Mouse (Mus musculus): ENCODE measurements at regions not wholly inside any gene's neighbourhood (a gene's known extent, or its start where the extent isn't known, plus 50 kb on each side); places are given as distances from the start of the nearest gene placed in this dataset.

- no peak for DNase-seq (ENCODE audit: low read depth, low spot score)
Observed at GRCm38 (mm10) chr7:136232177-136232576, 516.0 kb upstream of the Mki67 start.

- DNase-seq (ENCODE audit: low read depth, low spot score): no peak
Observed at GRCm38 (mm10) chr7:136235563-136235962, 519.4 kb upstream of the Mki67 start.

- DNase-seq (ENCODE audit: low read depth, low spot score): no peak
Observed at GRCm38 (mm10) chr7:136236391-136236790, 520.2 kb upstream of the Mki67 start.

- DNase-seq (ENCODE audit: low read depth, low spot score): no peak
Observed at GRCm38 (mm10) chr7:136265691-136266090, 549.5 kb upstream of the Mki67 start.

- DNase-seq (ENCODE audit: low read depth, low spot score): no peak
Observed at GRCm38 (mm10) chr7:136267716-136268489, 551.7 kb upstream of the Mki67 start.

GRCm38 (mm10) chr7:136275651-136276050, 559.5 kb upstream of the Mki67 start:
- no peak for DNase-seq (ENCODE audit: low read depth, low spot score)

- no peak for DNase-seq (ENCODE audit: low read depth, low spot score)
Observed at GRCm38 (mm10) chr7:136283770-136284169, 567.6 kb upstream of the Mki67 start.

- no peak for DNase-seq (ENCODE audit: low read depth, low spot score)
Observed at GRCm38 (mm10) chr7:136285606-136286005, 569.4 kb upstream of the Mki67 start.

GRCm38 (mm10) chr7:136293536-136294145, 577.5 kb upstream of the Mki67 start:
- DNase-seq (ENCODE audit: low read depth, low spot score): no peak

- DNase-seq (ENCODE audit: low read depth, low spot score): no peak
Observed at GRCm38 (mm10) chr7:136294445-136294844, 578.3 kb upstream of the Mki67 start.

GRCm38 (mm10) chr7:136297901-136298513, 581.8 kb upstream of the Mki67 start:
- DNase-seq (ENCODE audit: low read depth, low spot score): no peak

- no peak for DNase-seq (ENCODE audit: low read depth, low spot score)
Observed at GRCm38 (mm10) chr7:136306137-136306536, 588.3 kb upstream of the Mgmt start.

GRCm38 (mm10) chr7:136308765-136309164, 585.6 kb upstream of the Mgmt start:
- DNase-seq (ENCODE audit: low read depth, low spot score): no peak

- DNase-seq (ENCODE audit: low read depth, low spot score): no peak
Observed at GRCm38 (mm10) chr7:136327281-136327680, 567.1 kb upstream of the Mgmt start.

- no peak for DNase-seq (ENCODE audit: low read depth, low spot score)
Observed at GRCm38 (mm10) chr7:136330431-136330830, 564.0 kb upstream of the Mgmt start.

GRCm38 (mm10) chr7:136332805-136333204, 561.6 kb upstream of the Mgmt start:
- DNase-seq (ENCODE audit: low read depth, low spot score): no peak

GRCm38 (mm10) chr7:136341599-136342210, 552.7 kb upstream of the Mgmt start:
- no peak for DNase-seq (ENCODE audit: low read depth, low spot score)

- DNase-seq (ENCODE audit: low read depth, low spot score): no peak
Observed at GRCm38 (mm10) chr7:136342211-136342799, 552.1 kb upstream of the Mgmt start.

GRCm38 (mm10) chr7:136342822-136343221, 551.6 kb upstream of the Mgmt start:
- no peak for DNase-seq (ENCODE audit: low read depth, low spot score)

GRCm38 (mm10) chr7:136343494-136343893, 550.9 kb upstream of the Mgmt start:
- no peak for DNase-seq (ENCODE audit: low read depth, low spot score)

GRCm38 (mm10) chr7:136345051-136345450, 549.4 kb upstream of the Mgmt start:
- DNase-seq (ENCODE audit: low read depth, low spot score): no peak

GRCm38 (mm10) chr7:136346531-136346930, 547.9 kb upstream of the Mgmt start:
- DNase-seq (ENCODE audit: low read depth, low spot score): no peak
